Mouse (Mus musculus): Measurements from ENCODE around the gene Efcab11. TPM values are rescaled to one million over a fixed set of nuclear protein-coding genes. Genes with fewer than 3 reads are reported as not detected.

Efcab11 gene
- polyA plus RNA-seq, 1 experiment from 2014 or later = 4.0 TPM

DNA sequence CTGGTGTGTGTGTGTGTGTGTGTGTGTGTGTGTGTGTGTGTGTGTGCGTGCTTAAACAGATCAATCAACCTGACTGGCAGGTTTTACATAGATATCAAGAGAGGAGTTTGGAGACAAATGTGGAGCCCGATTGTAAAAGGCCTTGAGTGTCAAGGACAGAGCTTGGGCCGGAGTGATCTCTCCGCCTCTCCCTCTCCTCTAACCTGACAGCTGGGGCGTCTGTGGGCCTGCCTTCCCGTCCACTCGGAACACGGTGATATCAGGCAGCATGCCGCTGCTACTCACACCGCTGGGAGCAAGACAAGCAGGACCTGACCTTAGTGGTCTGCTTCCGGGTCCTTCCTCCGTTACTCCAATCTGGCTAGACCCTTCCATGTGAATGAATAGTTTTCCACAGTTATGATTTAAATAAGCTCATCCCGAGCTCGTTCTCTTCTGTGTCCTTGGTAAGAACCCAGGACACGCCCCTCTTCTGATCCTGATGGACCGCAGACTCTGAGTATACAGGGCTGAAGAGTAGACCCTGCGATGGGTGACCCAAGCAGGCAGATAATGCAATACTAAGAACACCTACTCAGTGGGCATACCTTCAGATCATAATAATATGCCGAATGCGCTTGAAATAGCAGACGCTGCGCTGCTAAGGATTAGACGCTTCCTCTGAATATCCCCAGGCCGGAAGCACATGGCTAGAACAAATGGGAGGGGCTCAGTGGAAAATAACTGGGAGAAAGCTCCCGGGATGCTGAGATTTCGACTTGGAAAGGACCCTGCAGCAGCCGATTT lies 214.1 kb downstream of the Efcab11 start:
- peaks cover 16% of the 10 kb centered on the region for H3K4me1 ChIP-seq (ENCODE audit: control insufficient read depth, insufficient read depth, low read length)
- no peak overlapping the region for H3K4me3 ChIP-seq (ENCODE audit: low read depth, low read length)
- peak; percentile 75 for ATAC-seq
- H3K4me2 ChIP-seq (ENCODE audit: low read length) = peak overlapping the region; percentile 45
- no peak overlapping the region for H3K9ac ChIP-seq (ENCODE audit: low read depth, low read length)
- H3K36me3 ChIP-seq (ENCODE audit: control insufficient read depth, insufficient read depth, low read length) = no peaks in the 10 kb centered on the region
- no peaks in the 10 kb centered on the region for H3K27me3 ChIP-seq (ENCODE audit: control insufficient read depth, insufficient read depth, low read depth, low read length)
- H3K27ac ChIP-seq (ENCODE audit: low read length) = peak overlapping the region; percentile 55
- no peaks in the 10 kb centered on the region for H3K9me3 ChIP-seq (replicated peaks; ENCODE audit: control insufficient read depth, low read length, poor library complexity, severe bottlenecking)
- 55% methylated on average over 26 of the region's 26 CpGs for WGBS

DNA sequence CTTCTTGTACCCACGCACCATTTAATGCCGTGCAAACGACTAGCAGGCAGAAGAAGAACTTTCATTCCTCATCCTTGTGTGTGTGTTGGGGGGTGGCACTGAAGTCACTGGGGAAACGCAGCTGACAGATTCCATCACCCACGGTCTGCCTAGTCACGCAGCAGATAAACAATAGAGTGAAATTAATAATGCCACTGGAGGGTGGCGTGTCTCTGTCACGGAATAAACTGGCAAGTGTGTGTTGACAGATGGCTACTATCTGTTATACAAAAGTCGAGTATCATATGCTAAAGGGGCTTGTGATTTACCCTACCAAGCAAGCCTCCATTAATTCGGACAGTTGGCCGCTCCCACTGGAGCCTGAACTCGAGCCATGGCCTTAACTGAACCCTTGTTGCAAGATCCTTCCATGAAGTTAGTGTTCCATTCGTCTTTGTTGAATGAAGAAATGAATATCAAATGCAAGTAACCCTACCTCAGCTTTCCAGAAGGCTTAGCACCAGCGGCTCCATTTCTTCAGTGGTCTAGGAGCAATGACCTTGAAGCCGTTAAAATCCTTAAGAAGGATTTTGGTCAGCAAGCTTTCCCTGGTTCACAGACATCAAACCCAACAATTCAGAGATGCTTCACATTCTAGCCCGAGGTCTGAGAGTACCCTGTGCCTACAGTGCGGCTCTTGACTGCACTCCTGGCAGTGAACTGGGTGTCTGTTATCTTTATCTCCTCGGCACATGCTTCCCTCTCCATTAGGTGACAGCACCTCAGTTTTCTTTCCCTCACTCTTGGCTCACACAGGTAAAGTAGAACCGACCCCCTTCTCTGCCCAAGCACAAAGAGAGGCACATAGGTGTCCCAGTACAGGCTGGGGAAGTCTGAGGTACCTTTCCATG lies 229.0 kb downstream of the Efcab11 start:
- no peak overlapping the region for H3K4me2 ChIP-seq (ENCODE audit: low read length)
- no peak overlapping the region for H3K9ac ChIP-seq (ENCODE audit: low read depth, low read length)
- no peaks in the 10 kb centered on the region for H3K27me3 ChIP-seq (ENCODE audit: control insufficient read depth, insufficient read depth, low read depth, low read length)
- peaks cover 6% of the 10 kb centered on the region for H3K9me3 ChIP-seq (replicated peaks; ENCODE audit: control insufficient read depth, low read length, poor library complexity, severe bottlenecking)
- no peaks in the 10 kb centered on the region for H3K36me3 ChIP-seq (ENCODE audit: control insufficient read depth, insufficient read depth, low read length)
- H3K4me1 ChIP-seq (ENCODE audit: control insufficient read depth, insufficient read depth, low read length) = peaks cover 2% of the 10 kb centered on the region; the same call in 1 of the 2 replicates
- ATAC-seq = no peak
- no peak overlapping the region for H3K27ac ChIP-seq (ENCODE audit: low read length)
- no peak overlapping the region for H3K4me3 ChIP-seq (ENCODE audit: low read depth, low read length)
- WGBS = 87% methylated on average over 19 of the region's 19 CpGs

DNA sequence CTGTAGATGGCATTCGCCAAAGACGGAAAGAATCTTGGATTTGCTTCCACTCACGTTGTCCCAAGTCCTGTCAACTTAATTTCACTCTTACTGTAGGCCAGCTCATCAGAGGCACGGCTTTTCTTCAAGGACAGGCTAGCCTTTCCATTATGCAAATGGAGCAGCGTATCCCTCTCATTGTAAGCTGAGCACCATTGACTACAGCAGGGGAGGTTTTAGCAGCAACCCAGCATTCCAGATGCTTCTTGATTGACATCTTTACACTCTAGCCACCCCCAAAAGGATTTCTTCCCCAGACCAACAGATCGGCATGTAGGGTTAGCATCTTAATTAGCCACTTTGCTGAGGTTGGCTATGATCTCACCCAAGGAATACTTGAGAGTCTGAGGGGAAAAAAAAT lies 231.8 kb downstream of the Efcab11 start:
- Histone ChIP-seq H3K27ac (ENCODE audit: low read length) (no peak overlapping the region), H3K9me3 (replicated peaks; ENCODE audit: control insufficient read depth, low read length, poor library complexity, severe bottlenecking) (no peaks in the 10 kb centered on the region), H3K9ac (ENCODE audit: low read depth, low read length) (no peak overlapping the region), H3K27me3 (ENCODE audit: control insufficient read depth, insufficient read depth, low read depth, low read length) (no peaks in the 10 kb centered on the region), H3K4me3 (ENCODE audit: low read depth, low read length) (no peak overlapping the region), H3K4me1 (ENCODE audit: control insufficient read depth, insufficient read depth, low read length) (peaks cover 2% of the 10 kb centered on the region; the same call in 1 of the 2 replicates), H3K4me2 (ENCODE audit: low read length) (no peak overlapping the region), H3K36me3 (ENCODE audit: control insufficient read depth, insufficient read depth, low read length) (no peaks in the 10 kb centered on the region)
- no peak for ATAC-seq
- 20% methylated on average over 6 of the region's 6 CpGs for WGBS

DNA sequence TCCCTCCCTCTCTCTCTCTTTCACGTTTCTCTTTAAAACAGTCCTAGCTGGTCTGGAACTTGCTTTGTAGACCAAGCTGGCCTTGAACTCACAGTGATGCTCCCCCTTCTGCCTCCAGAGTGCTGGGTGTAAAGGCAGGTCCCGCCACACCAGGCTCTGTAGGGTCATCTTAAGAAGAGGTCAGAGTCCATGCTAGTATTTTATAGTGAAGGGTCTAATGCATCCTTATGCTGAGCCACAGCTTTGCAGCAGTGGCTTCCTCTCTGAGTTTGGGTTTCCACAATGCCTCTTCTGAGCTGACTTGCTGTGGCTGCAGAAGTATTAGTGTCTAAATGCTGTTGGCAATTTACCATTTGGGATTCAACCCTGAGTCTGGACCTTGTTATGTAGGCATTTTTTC lies 234.5 kb downstream of the Efcab11 start:
- no peak for ATAC-seq
- 72% methylated on average over 2 of the region's 2 CpGs for WGBS
- Histone ChIP-seq H3K9me3 (replicated peaks; ENCODE audit: control insufficient read depth, low read length, poor library complexity, severe bottlenecking) (no peaks in the 10 kb centered on the region; the same call in none of the 2 replicates), H3K27ac (ENCODE audit: low read length) (no peak overlapping the region), H3K4me1 (ENCODE audit: control insufficient read depth, insufficient read depth, low read length) (peaks cover 2% of the 10 kb centered on the region; the same call in 1 of the 2 replicates), H3K36me3 (ENCODE audit: control insufficient read depth, insufficient read depth, low read length) (no peaks in the 10 kb centered on the region), H3K9ac (ENCODE audit: low read depth, low read length) (no peak overlapping the region), H3K4me3 (ENCODE audit: low read depth, low read length) (no peak overlapping the region), H3K4me2 (ENCODE audit: low read length) (no peak overlapping the region), H3K27me3 (ENCODE audit: control insufficient read depth, insufficient read depth, low read depth, low read length) (no peaks in the 10 kb centered on the region)

DNA sequence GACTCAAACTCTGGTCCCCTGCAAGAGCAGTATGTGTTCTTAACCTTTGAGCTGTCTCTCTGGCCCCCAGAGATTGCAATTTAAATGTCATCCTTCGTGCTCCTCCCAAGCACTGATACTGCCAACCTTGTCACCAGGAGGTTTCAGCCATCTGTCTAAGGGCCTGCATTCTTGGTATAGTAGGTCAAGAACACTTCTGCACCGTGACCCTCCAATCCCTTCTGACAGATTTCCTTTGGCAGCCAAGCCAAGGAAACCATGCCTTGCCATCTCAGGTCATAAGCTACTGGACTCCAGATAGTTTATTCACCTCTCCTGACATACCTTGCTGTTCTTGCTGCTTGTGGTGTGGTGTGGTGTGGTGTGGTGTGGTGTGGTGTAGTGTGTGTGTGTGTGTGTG lies 235.5 kb downstream of the Efcab11 start:
- WGBS = 71% methylated on average over 2 of the region's 2 CpGs
- no peaks in the 10 kb centered on the region; the same call in none of the 2 replicates for H3K9me3 ChIP-seq (replicated peaks; ENCODE audit: control insufficient read depth, low read length, poor library complexity, severe bottlenecking)
- H3K27ac ChIP-seq (ENCODE audit: low read length) = no peak overlapping the region
- no peak overlapping the region for H3K4me2 ChIP-seq (ENCODE audit: low read length)
- H3K4me1 ChIP-seq (ENCODE audit: control insufficient read depth, insufficient read depth, low read length) = peaks cover 2% of the 10 kb centered on the region; the same call in 1 of the 2 replicates
- no peaks in the 10 kb centered on the region for H3K27me3 ChIP-seq (ENCODE audit: control insufficient read depth, insufficient read depth, low read depth, low read length)
- ATAC-seq = no peak
- no peak overlapping the region for H3K4me3 ChIP-seq (ENCODE audit: low read depth, low read length)
- no peak overlapping the region for H3K9ac ChIP-seq (ENCODE audit: low read depth, low read length)
- no peaks in the 10 kb centered on the region for H3K36me3 ChIP-seq (ENCODE audit: control insufficient read depth, insufficient read depth, low read length)

DNA sequence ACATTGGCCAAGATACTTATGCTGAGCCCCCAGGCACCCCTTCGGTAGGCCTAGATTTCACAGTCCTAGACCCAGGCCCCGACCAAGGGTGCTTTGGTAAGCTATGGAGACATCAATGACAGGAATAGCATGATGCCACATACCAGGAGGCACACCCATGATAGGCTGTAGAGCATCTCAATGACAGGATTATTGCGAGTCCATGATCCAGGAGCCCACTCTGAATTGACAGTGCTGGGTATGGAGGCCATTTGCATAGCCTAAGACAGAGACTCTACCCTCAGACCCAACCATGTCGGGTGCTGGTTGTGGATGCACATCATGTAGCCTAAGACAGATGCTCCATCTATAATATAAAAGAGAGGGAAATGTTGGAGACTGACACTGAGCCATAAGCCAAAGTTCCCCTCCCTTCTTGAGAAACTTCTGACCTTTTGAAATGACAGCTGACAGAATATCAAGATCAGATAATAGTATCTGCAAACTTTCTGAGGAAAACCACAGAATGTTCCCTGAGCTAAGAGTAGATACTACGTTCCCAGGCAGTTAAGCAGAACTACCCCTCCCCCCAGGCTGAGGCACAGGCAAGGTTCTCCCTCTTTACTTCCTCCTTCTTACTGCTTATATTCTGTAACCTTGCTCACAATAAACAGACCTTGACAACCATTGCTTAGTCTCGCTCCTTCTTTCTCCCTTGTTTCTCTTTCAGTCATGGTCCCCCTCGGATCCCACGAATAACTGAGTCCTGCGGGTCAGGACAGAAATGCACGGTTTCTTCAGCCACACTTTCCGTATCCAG lies 237.5 kb downstream of the Efcab11 start:
- Histone ChIP-seq H3K27me3 (ENCODE audit: control insufficient read depth, insufficient read depth, low read depth, low read length) (no peaks in the 10 kb centered on the region), H3K9ac (ENCODE audit: low read depth, low read length) (no peak overlapping the region), H3K36me3 (ENCODE audit: control insufficient read depth, insufficient read depth, low read length) (no peaks in the 10 kb centered on the region), H3K4me2 (ENCODE audit: low read length) (no peak overlapping the region), H3K9me3 (replicated peaks; ENCODE audit: control insufficient read depth, low read length, poor library complexity, severe bottlenecking) (no peaks in the 10 kb centered on the region; the same call in none of the 2 replicates), H3K4me3 (ENCODE audit: low read depth, low read length) (no peak overlapping the region), H3K4me1 (ENCODE audit: control insufficient read depth, insufficient read depth, low read length) (no peaks in the 10 kb centered on the region), H3K27ac (ENCODE audit: low read length) (no peak overlapping the region)
- no peak for ATAC-seq
- WGBS = 88% methylated on average over 11 of the region's 11 CpGs

DNA sequence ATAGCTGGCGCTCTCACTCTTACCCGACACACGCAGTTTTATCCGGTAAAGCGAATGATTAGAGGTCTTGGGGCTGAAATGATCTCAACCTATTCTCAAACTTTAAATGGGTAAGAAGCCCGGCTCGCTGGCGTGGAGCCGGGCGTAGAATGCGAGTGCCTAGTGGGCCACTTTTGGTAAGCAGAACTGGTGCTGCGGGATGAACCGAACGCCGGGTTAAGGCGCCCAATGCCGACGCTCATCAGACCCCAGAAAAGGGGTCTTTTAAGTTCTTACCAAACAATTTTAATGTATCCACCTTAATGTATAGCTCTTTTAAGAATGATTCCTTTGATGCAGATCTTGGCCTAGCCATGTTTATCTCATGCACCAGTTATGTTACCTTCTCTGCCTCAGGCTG lies 238.8 kb downstream of the Efcab11 start:
- 97% methylated on average over 18 of the region's 18 CpGs for WGBS
- peak; percentile 82 for ATAC-seq

DNA sequence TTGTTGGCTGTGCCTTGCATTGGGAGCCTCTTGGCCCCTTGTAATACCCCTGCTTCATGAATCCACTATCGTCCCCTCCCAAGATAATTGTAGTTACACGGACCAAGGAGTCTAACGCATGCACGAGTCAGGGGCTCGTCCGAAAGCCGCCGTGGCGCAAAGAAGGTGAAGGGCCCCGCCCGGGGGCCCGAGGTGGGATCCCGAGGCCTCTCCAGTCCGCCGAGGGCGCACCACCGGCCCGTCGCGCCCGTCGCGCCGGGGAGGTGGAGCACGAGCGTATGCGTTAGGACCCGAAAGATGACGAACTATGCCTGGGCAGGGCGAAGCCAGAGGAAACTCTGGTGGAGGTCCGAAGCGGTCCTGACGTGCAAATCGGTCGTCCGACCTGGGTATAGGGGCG lies 239.3 kb downstream of the Efcab11 start:
- H3K4me1 ChIP-seq (ENCODE audit: control insufficient read depth, insufficient read depth, low read length) = peaks cover 13% of the 10 kb centered on the region
- H3K9me3 ChIP-seq (replicated peaks; ENCODE audit: control insufficient read depth, low read length, poor library complexity, severe bottlenecking) = no peaks in the 10 kb centered on the region; the same call in none of the 2 replicates
- H3K4me3 ChIP-seq (ENCODE audit: low read depth, low read length) = no peak overlapping the region
- H3K27ac ChIP-seq (ENCODE audit: low read length) = no peak overlapping the region
- no peak overlapping the region for H3K4me2 ChIP-seq (ENCODE audit: low read length)
- H3K27me3 ChIP-seq (ENCODE audit: control insufficient read depth, insufficient read depth, low read depth, low read length) = no peaks in the 10 kb centered on the region
- no peaks in the 10 kb centered on the region for H3K36me3 ChIP-seq (ENCODE audit: control insufficient read depth, insufficient read depth, low read length)
- 94% methylated on average over 37 of the region's 37 CpGs for WGBS
- peak; percentile 92 for ATAC-seq
- H3K9ac ChIP-seq (ENCODE audit: low read depth, low read length) = no peak overlapping the region

More for the DNA sequence above, 238.8 kb downstream of the Efcab11 start:
- Histone ChIP-seq H3K4me3 (ENCODE audit: low read depth, low read length) (no peak overlapping the region), H3K36me3 (ENCODE audit: control insufficient read depth, insufficient read depth, low read length) (no peaks in the 10 kb centered on the region), H3K27me3 (ENCODE audit: control insufficient read depth, insufficient read depth, low read depth, low read length) (no peaks in the 10 kb centered on the region), H3K4me2 (ENCODE audit: low read length) (no peak overlapping the region), H3K27ac (ENCODE audit: low read length) (no peak overlapping the region), H3K9ac (ENCODE audit: low read depth, low read length) (no peak overlapping the region), H3K4me1 (ENCODE audit: control insufficient read depth, insufficient read depth, low read length) (peaks cover 8% of the 10 kb centered on the region), H3K9me3 (replicated peaks; ENCODE audit: control insufficient read depth, low read length, poor library complexity, severe bottlenecking) (no peaks in the 10 kb centered on the region; the same call in none of the 2 replicates)

Measured in midbrain, embryonic 16.5 days (tissue).